Mouse (Mus musculus): ENCODE results near the gene Tmem97.
A peak's percentile ranks its signal among the peaks of the same experiment; 100 is the strongest.

DNA sequence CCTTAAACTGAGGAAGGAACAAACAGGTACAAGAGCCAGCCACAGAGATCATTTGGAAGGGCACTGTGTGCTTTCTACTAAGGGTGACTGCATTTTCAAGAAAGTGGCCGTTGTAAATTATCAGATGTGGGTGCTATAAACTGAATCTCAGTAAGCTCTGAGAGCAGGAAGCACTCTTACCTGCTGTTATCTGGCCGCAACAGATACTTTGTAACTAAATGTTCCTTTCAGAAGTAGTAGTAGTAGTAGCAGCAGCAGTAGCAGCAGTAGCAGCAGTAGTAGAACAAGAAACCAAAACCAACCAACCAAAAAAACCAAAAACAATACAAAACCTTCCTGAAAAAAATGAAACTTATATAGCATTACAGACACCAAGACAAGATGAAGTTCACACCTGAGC is 45.2 kb upstream of the Tmem97 start:
- TF ChIP-seq CTCF (IDR thresholded peaks at IDR 0.05 in 2 of 3, conservative IDR thresholded peaks at IDR 0.05 in 1 of 3; ENCODE audit: control insufficient read depth in 1 of 3, insufficient read depth in 1 of 3, low read depth in 2 of 3, low read length in 3 of 3, poor library complexity in 1 of 3, severe bottlenecking in 1 of 3) (no peak), SMC3 (IDR thresholded peaks at IDR 0.05; ENCODE audit: low read depth, low read length) (0 out of 2 replicates have a peak, but pooled peaks have one; percentile 18), POLR2A (IDR thresholded peaks at IDR 0.05; ENCODE audit: control insufficient read depth in 1 of 2, insufficient read depth in 1 of 2, low read depth in 1 of 2, low read length in 2 of 2, poor library complexity in 1 of 2) (no peak), GABPA (IDR thresholded peaks at IDR 0.05; ENCODE audit: low read depth, low read length) (peak; percentile 68), EP300 (IDR thresholded peaks at IDR 0.05; ENCODE audit: low read depth in 1 of 2, low read length in 2 of 2) (peak; percentile 99), TCF12 (IDR thresholded peaks at IDR 0.05; ENCODE audit: low read depth, low read length) (peak; percentile 98), JUND (IDR thresholded peaks at IDR 0.05; ENCODE audit: low read depth, low read length) (0 out of 2 replicates have a peak, but pooled peaks have one; percentile 33), POLR2AphosphoS2 (IDR thresholded peaks at IDR 0.05; ENCODE audit: low read length) (peak; percentile 75; the same call in 1 of the 2 replicates), ZNF384 (IDR thresholded peaks at IDR 0.05; ENCODE audit: low read depth, low read length) (peak; percentile 73), ELF1 (IDR thresholded peaks at IDR 0.05; ENCODE audit: low read depth, low read length) (peak; percentile 69; the same call in 1 of the 2 replicates), MAFK (IDR thresholded peaks at IDR 0.05; ENCODE audit: borderline replicate concordance, low read depth, low read length) (peak; percentile 78; the same call in 1 of the 2 replicates)

Data from MEL (cell line).